Mouse (Mus musculus) embryonic facial prominence, embryonic 15.5 days (tissue): ENCODE data around the gene Mlh1. TPM values are rescaled to one million over a fixed set of nuclear protein-coding genes. Genes with fewer than 3 reads are reported as not detected.

Experiments
- ATAC-seq: fragments of 200-750 bp; cut with Nextera tagmentation; 2 replicates; pipeline ENCODE4 v1.8.0; 2017; ENCODE audit warnings: low read depth, moderate TSS enrichment; ENCODE audit not compliant: insufficient number of reproducible peaks, low FRiP score, low TSS enrichment
- H3K27ac ChIP-seq: fragments of 300-500 bp; sonication (generic); replicated peaks from 2 replicates; pipeline ENCODE4 v1.5.1; 2015; ENCODE audit warnings: mild to moderate bottlenecking, inconsistent platforms
- H3K27me3 ChIP-seq: fragments of 300-500 bp; sonication (generic); 2 replicates; pipeline ENCODE4 v1.6.1; 2015; ENCODE audit warnings: inconsistent platforms
- H3K36me3 ChIP-seq: fragments of 300-500 bp; sonication (generic); 2 replicates; pipeline ENCODE4 v1.6.1; 2015; ENCODE audit warnings: mild to moderate bottlenecking, inconsistent platforms
- H3K4me1 ChIP-seq: fragments of 300-500 bp; sonication (generic); 2 replicates; pipeline ENCODE4 v1.6.1; 2015; ENCODE audit warnings: inconsistent platforms
- H3K4me2 ChIP-seq: fragments of 300-500 bp; sonication (generic); replicated peaks from 2 replicates; pipeline ENCODE4 v1.6.1; 2015; ENCODE audit warnings: mild to moderate bottlenecking, inconsistent platforms
- H3K4me3 ChIP-seq: fragments of 300-500 bp; sonication (generic); replicated peaks from 2 replicates; pipeline ENCODE4 v1.5.1; 2015; ENCODE audit warnings: mild to moderate bottlenecking, inconsistent platforms
- H3K9ac ChIP-seq: fragments of 300-500 bp; sonication (generic); 2 replicates; pipeline ENCODE4 v1.6.1; 2015; ENCODE audit warnings: inconsistent platforms
- H3K9me3 ChIP-seq: fragments of 300-500 bp; sonication (generic); replicated peaks from 2 replicates; pipeline ENCODE4 v1.6.1; 2016; ENCODE audit warnings: inconsistent platforms
- WGBS: fragments of 180-500 bp; shearing (Covaris S2); methylation state at CpG from one replicate; pipeline ENCODE4 v1.1.7; 2015; 5-methylcytosine and 5-hydroxymethylcytosine counted together
- polyA plus RNA-seq: library from polyadenylated mRNA; unstranded; fragments of >200 nt; fragmentation: Nextera tagmentation; extraction: Ambion mirVana; gene quantifications from 2 replicates; pipeline ENCODE4 v1.2.1, GENCODE M21; 2015

Gene Mlh1
- polyA plus RNA-seq, 1 experiment from 2014 or later: 34.3 TPM

DNA sequence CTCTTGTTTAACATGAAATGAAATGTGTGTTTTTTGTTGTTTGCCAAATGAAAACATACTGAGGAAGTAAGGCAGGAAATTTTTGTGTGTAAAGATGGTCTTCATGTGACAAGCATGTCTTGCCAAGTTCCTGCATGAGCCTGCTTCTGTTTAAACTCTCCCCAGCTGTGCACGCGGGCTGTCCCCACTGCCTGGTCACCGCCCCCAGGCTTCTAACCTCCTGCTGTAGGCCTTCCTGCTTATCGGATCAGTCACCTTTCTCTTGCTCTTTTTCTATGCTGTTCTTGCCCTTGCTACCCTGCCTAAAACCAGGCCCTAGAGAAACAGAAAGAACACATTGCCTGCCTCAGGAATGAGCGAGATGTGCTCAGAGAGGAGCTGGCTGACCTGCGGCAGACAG lies 58.1 kb downstream of the Mlh1 start:
- ATAC-seq: no peak
- H3K9me3 ChIP-seq: no peaks in the 10 kb centered on the region
- H3K4me2 ChIP-seq: no peak overlapping the region
- H3K4me1 ChIP-seq: peaks cover 12% of the 10 kb centered on the region
- no peak overlapping the region for H3K27ac ChIP-seq
- no peak overlapping the region for H3K4me3 ChIP-seq
- H3K9ac ChIP-seq: no peak overlapping the region
- no peaks in the 10 kb centered on the region for H3K27me3 ChIP-seq
- 0 out of 2 replicates have a peak, but pooled peaks cover 3% of the 10 kb centered on the region for H3K36me3 ChIP-seq
- WGBS: 32% methylated on average over 6 of the region's 6 CpGs

DNA sequence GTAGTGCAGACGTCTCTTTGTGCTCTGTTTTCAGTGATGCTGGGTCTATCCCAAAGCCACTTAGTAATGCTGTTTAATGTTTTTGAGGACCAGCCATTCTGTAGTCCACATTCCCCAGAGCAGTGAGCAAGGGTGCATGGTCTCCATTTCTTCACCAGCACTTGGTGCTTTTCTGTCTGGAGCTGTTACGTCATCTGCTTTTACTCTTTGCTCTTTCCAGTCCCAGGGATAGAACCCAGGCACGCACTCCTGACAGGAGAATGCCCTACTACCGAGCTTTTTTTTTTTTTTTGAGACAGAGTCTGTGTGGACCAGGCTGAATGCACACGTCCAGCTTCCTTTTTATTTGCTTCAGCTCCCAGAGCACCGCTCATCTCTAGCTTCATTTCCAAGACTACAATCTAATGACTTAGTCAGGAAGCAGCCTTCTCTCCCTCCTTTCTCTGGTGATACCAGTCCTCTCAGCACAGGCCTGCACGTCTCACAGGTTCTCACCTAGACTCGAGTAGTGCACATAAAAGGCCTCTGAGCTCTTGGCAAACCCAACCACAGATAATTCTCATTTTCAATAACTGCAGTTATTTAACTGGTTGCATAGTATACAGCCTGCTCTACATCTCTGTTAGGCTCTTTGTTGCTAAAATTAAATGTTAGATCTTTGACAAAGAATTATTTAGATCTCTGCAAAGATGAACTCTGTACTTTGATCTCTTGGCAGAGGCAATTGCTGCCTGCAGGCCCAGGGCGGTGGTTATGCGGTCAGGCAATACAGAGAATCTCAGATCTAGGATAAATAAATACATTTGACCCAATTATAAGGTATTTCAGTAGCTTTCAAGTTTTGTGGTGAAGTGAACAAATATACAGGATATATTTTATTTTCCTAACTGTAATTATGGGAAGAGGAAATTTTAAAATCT lies 60.2 kb downstream of the Mlh1 start:
- WGBS: 66% methylated on average over 10 of the region's 10 CpGs
- H3K9ac ChIP-seq: no peak overlapping the region

DNA sequence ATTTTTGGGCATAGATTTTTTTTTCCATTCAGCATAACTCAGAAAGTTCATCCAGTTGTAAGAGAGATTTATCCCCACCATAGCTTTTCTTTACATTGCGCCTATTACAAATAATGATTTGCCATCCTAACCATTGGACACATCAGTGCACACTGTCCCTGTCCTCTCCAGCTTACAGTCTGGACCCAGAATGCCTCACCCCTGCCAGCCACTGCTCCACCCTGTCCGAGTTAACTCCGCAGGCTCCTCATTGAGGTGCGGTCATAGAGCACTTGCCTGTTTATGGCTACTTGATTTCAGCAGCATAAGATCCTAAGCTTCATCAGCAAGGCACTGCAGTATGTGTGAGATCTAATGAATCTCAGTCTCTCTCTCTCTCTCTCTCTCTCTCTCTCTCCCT lies 61.2 kb downstream of the Mlh1 start:
- no peak for ATAC-seq
- peaks cover 18% of the 10 kb centered on the region for H3K4me1 ChIP-seq
- H3K36me3 ChIP-seq: peaks cover 7% of the 10 kb centered on the region; the same call in 1 of the 2 replicates
- 88% methylated on average over 4 of the region's 4 CpGs for WGBS
- H3K9me3 ChIP-seq: no peaks in the 10 kb centered on the region
- no peak overlapping the region for H3K9ac ChIP-seq
- no peak overlapping the region for H3K4me3 ChIP-seq
- H3K4me2 ChIP-seq: no peak overlapping the region
- H3K27ac ChIP-seq: no peak overlapping the region
- no peaks in the 10 kb centered on the region for H3K27me3 ChIP-seq

More for the DNA sequence above, 60.2 kb downstream of the Mlh1 start:
- Histone ChIP-seq H3K27ac (no peak overlapping the region), H3K4me2 (no peak overlapping the region), H3K4me1 (peaks cover 18% of the 10 kb centered on the region), H3K4me3 (no peak overlapping the region), H3K9me3 (no peaks in the 10 kb centered on the region), H3K36me3 (peaks cover 7% of the 10 kb centered on the region; the same call in 1 of the 2 replicates), H3K27me3 (no peaks in the 10 kb centered on the region)
- no peak for ATAC-seq

DNA sequence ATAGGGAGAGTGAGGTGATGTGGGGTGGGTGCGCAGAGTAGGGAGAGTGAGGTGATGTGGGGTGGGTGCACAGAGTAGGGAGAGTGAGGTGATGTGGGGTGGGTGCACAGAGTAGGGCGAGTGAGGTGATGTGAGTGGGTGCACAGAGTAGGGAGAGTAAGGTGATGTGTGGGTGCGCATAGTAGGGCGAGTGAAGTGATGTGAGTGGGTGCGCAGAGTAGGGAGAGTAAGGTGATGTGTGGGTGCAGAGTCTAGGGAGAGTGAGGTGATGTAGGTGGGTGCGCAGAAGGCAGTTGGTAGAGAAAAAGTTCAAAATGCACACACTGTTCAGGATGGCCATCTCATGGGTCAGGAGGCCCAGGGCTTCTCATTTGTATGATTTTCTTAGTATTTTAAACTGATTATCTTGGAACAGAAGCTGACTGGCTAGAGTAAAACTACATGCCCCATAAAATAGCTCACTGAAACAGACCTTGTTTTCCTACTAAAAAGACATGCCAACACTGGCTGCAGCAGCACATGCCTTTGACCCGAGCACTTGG lies 62.4 kb downstream of the Mlh1 start:
- H3K4me1 ChIP-seq: peaks cover 22% of the 10 kb centered on the region
- no peak for ATAC-seq
- WGBS: 96% methylated on average over 7 of the region's 7 CpGs
- no peak overlapping the region for H3K27ac ChIP-seq
- no peak overlapping the region for H3K9ac ChIP-seq
- H3K4me3 ChIP-seq: no peak overlapping the region
- H3K4me2 ChIP-seq: no peak overlapping the region
- no peaks in the 10 kb centered on the region for H3K27me3 ChIP-seq
- no peaks in the 10 kb centered on the region for H3K9me3 ChIP-seq
- peaks cover 7% of the 10 kb centered on the region; the same call in 1 of the 2 replicates for H3K36me3 ChIP-seq

DNA sequence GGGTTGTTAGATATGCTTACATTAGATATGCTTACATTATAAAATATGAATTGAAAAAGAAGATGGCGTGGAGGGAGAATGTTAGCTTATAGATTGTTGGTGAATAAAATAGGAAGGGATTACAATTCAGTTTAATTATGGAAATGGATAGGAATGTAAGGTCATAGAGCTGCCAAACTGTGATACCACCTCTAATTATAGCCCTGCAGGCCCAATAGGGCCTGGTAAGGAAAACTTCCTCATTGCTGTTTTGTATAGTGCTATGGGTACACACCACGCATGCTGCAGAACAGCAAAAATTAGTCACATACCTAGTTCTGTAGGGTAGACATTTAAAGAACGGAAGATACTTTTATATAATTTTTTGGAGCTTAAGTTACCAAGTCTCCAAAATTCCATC lies 63.4 kb downstream of the Mlh1 start:
- H3K9me3 ChIP-seq: no peaks in the 10 kb centered on the region
- H3K27ac ChIP-seq: no peak overlapping the region; the same call in 1 of the 2 replicates
- peaks cover 19% of the 10 kb centered on the region for H3K4me1 ChIP-seq
- H3K9ac ChIP-seq: no peak overlapping the region
- no peaks in the 10 kb centered on the region for H3K27me3 ChIP-seq
- ATAC-seq: no peak
- no peak overlapping the region for H3K4me3 ChIP-seq
- H3K4me2 ChIP-seq: no peak overlapping the region
- 76% methylated on average over 3 of the region's 3 CpGs for WGBS
- H3K36me3 ChIP-seq: peaks cover 7% of the 10 kb centered on the region; the same call in 1 of the 2 replicates

DNA sequence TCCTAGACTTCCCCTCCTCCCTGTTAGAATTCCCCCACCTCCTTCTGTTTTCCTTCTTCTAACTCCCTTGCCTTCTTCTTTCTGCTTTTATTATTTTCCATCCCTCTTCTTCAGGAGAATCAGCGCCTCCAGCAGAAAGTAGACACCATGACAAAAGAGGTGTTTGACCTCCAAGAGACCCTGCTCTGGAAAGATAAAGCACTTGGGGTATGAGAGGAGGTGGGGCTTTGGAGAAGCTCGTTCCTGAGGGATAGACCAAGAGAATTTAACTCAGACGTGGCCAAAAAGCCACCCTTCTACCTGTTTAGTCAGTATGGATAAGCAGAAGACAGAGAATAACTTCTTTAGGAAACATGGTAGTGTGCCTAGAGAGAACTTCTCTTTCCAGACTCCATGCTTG lies 63.9 kb downstream of the Mlh1 start:
- Histone ChIP-seq H3K9ac (no peak overlapping the region), H3K4me1 (peaks cover 14% of the 10 kb centered on the region), H3K36me3 (peaks cover 7% of the 10 kb centered on the region; the same call in 1 of the 2 replicates), H3K9me3 (no peaks in the 10 kb centered on the region), H3K27ac (no peak overlapping the region), H3K27me3 (no peaks in the 10 kb centered on the region), H3K4me3 (no peak overlapping the region), H3K4me2 (no peak overlapping the region)
- no peak for ATAC-seq
- 56% methylated on average over 3 of the region's 3 CpGs for WGBS

DNA sequence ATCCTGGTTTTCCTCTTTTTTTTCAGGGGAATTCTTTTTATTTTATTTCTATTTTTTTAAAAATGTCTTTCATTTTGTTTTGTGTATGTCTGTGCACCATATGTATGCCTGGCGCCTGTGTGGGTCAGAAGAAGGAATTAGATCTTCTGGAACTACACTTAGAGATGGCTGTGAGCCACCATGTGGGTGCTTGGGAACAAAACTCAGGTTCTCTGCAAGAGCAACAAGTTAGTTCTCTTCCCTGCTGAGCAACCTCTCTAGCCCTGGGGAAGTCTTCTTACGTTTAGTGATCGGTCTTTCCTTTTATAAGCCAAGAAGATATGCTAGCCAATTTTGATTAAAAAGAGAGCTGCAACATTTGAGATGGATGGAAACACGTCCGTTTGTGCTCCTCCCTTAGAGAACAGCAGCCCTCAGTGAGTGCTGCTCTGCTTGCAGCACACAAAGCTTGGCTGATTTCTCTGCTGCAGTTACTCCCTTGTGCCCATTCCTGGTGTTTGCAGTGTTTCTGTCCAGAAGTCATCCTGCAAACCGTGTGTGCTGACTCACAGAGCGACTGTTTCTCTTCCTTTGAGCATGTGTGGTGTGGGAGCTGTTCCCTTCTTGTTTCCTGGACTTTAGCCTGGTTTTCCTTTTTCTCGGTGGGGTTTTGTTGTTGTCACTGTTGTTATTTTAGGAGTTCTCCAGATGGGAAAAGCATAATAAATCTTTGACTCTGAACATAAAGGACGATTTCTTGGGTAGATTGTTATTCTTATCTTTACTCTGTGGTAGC lies 66.8 kb downstream of the Mlh1 start:
- no peak for ATAC-seq
- Histone ChIP-seq H3K4me2 (no peak overlapping the region), H3K4me1 (peaks cover 11% of the 10 kb centered on the region; the same call in 1 of the 2 replicates), H3K9ac (no peak overlapping the region), H3K27ac (peak overlapping the region; percentile 79), H3K9me3 (no peaks in the 10 kb centered on the region), H3K27me3 (no peaks in the 10 kb centered on the region), H3K36me3 (peaks cover 7% of the 10 kb centered on the region; the same call in 1 of the 2 replicates), H3K4me3 (no peak overlapping the region)
- WGBS: 50% methylated on average over 9 of the region's 9 CpGs

DNA sequence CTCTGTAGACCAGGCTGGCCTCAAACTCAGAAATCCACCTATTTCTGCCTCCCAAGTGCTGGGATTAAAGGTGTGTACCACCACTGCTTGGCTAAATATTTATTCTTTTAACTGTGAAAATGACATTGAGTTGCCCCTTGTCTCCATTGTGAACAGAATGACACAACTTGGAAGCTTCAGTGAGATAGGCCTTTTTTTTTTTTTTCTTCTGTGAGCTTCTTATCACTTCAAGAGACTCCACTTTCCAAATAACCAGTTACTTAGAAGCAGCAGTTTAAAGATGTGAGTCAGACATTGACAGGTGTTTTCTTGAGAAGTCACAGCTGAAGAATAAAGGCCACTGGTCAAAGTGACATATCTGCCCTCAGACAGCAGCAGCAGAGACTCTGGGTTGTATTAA lies 71.4 kb downstream of the Mlh1 start:
- ATAC-seq: no peak
- Histone ChIP-seq H3K4me1 (peaks cover 4% of the 10 kb centered on the region; the same call in 1 of the 2 replicates), H3K36me3 (no peaks in the 10 kb centered on the region), H3K27ac (no peak overlapping the region), H3K9me3 (no peaks in the 10 kb centered on the region), H3K9ac (no peak overlapping the region), H3K4me3 (no peak overlapping the region), H3K27me3 (no peaks in the 10 kb centered on the region), H3K4me2 (no peak overlapping the region)

DNA sequence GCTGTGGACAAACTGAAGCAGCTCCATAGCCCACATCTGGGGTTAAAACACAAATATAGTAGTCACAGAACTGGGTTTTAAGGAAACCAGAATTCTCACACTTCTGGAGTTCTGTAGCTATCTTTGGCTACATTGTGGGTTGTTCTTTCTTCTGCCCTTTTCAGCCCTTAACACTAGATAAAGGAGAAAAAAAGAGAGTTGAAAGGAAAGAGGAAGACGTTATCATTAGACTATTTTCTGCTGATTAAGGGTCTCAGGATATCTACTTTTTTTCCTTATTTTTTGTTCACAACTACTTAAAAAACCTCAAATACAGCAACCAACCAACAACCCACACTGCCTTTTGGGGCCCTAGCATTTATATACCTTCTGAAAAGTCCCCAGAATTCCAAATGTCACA lies 73.3 kb downstream of the Mlh1 start:
- WGBS: 85% methylated on average over 1 of the region's 1 CpGs
- Histone ChIP-seq H3K4me1 (no peaks in the 10 kb centered on the region), H3K27me3 (no peaks in the 10 kb centered on the region)

DNA sequence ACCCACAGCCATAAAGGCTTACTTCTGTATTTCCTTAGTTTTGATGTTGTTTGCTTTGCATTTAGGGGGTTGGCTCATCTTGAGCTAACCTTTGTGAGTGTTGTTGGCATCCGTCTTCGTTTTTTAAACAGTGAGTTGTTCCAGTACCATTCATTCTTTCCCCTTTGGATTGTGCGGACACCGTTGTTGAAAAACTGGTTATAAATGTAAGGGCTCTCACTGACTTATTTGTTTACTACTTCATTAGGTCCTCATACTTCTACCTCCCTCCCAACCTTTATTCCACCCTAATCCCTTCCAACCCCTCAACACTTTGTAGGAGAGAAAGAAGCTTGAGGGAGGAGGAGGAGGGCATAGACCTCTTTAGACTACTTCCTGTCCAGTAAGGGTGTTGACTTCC lies 73.9 kb downstream of the Mlh1 start:
- Histone ChIP-seq H3K36me3 (peaks cover 2% of the 10 kb centered on the region; the same call in 1 of the 2 replicates), H3K27ac (no peak overlapping the region), H3K27me3 (no peaks in the 10 kb centered on the region), H3K4me2 (no peak overlapping the region), H3K4me1 (no peaks in the 10 kb centered on the region), H3K4me3 (no peak overlapping the region), H3K9ac (no peak overlapping the region), H3K9me3 (no peaks in the 10 kb centered on the region)
- WGBS: 93% methylated on average over 4 of the region's 4 CpGs
- ATAC-seq: no peak

More for the DNA sequence above, 73.3 kb downstream of the Mlh1 start:
- Histone ChIP-seq H3K9me3 (no peaks in the 10 kb centered on the region), H3K36me3 (no peaks in the 10 kb centered on the region), H3K9ac (no peak overlapping the region), H3K4me2 (no peak overlapping the region), H3K4me3 (no peak overlapping the region), H3K27ac (no peak overlapping the region)
- ATAC-seq: no peak

DNA sequence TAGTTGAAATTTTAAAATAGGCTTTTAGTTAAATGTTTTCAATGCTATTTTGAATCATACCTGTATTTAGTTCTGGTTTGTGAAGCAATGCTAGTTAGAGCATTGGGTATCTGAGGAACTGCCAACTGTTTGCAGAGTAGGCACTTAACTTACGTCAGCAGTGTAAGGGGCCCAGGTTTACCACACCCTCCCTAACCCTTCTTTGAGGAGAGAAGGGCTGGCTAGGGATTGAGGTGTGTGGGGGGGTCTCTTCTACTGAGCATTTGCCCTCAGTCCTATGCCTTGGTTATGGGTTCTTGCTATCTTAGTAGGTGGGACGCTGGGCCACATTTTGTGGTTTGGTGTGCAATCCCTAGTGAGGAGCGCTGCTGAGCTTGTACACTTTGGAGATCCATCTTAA lies 74.5 kb downstream of the Mlh1 start:
- no peaks in the 10 kb centered on the region for H3K4me1 ChIP-seq
- H3K27ac ChIP-seq: no peak overlapping the region
- H3K4me3 ChIP-seq: no peak overlapping the region
- H3K27me3 ChIP-seq: no peaks in the 10 kb centered on the region
- H3K4me2 ChIP-seq: no peak overlapping the region
- no peak overlapping the region for H3K9ac ChIP-seq
- no peak for ATAC-seq
- H3K36me3 ChIP-seq: peaks cover 2% of the 10 kb centered on the region; the same call in 1 of the 2 replicates
- H3K9me3 ChIP-seq: no peaks in the 10 kb centered on the region
- 88% methylated on average over 3 of the region's 3 CpGs for WGBS
